Mouse (Mus musculus) stomach, postnatal 0 days (tissue): ENCODE data around the gene Rras2. TPM values are rescaled to one million over a fixed set of nuclear protein-coding genes. Genes with fewer than 3 reads are reported as not detected.
A peak's percentile ranks its signal among the peaks of the same experiment; 100 is the strongest.

ENCODE experiments used
- ATAC-seq: fragments of 200-750 bp; cut with Nextera tagmentation; 2 replicates; pipeline ENCODE4 v1.8.0; 2017; ENCODE audit not compliant: low FRiP score, low TSS enrichment
- DNase-seq: peaks from one replicate; pipeline ENCODE4 v3.0.0-alpha.2; 2016; ENCODE audit warnings: low spot score
- H3K27ac ChIP-seq: fragments of 300-500 bp; sonication (generic); replicated peaks from 2 replicates; pipeline ENCODE4 v1.5.1; 2014; ENCODE audit warnings: mild to moderate bottlenecking, control low read depth
- H3K27me3 ChIP-seq: fragments of 300-500 bp; sonication (generic); 2 replicates; pipeline ENCODE4 v1.6.1; 2014; ENCODE audit warnings: low read length; ENCODE audit not compliant: control insufficient read depth, insufficient read depth
- H3K36me3 ChIP-seq: fragments of 300-500 bp; sonication (generic); 2 replicates; pipeline ENCODE4 v1.6.1; 2014; ENCODE audit warnings: low read length, mixed read lengths; ENCODE audit not compliant: control insufficient read depth, insufficient read depth
- H3K4me1 ChIP-seq: fragments of 300-500 bp; sonication (generic); replicated peaks from 2 replicates; pipeline ENCODE4 v1.6.1; 2014; ENCODE audit warnings: antibody characterized with exemption; ENCODE audit not compliant: control insufficient read depth, insufficient read depth
- H3K4me2 ChIP-seq: fragments of 300-500 bp; sonication (generic); replicated peaks from 2 replicates; pipeline ENCODE4 v1.6.1; 2014; ENCODE audit warnings: low read depth, mild to moderate bottlenecking, control low read depth, moderate library complexity
- H3K4me3 ChIP-seq: fragments of 300-500 bp; sonication (generic); 2 replicates; pipeline ENCODE4 v1.5.1; 2014; ENCODE audit warnings: low read depth, low read length, control low read depth
- H3K9ac ChIP-seq: fragments of 300-500 bp; sonication (generic); 2 replicates; pipeline ENCODE4 v1.6.1; 2014; ENCODE audit warnings: mild to moderate bottlenecking, low read length, control low read depth, mixed read lengths
- H3K9me3 ChIP-seq: fragments of 300-500 bp; sonication (generic); 2 replicates; pipeline ENCODE4 v1.6.1; 2016; ENCODE audit warnings: low read length; ENCODE audit not compliant: control insufficient read depth
- CTCF ChIP-seq: IDR thresholded peaks from 2 replicates; pipeline ENCODE4 v1.5.1; 2016; ENCODE audit warnings: antibody characterized with exemption, low read depth, mild to moderate bottlenecking, moderate library complexity
- EP300 ChIP-seq: optimal IDR thresholded peaks from 2 replicates; pipeline ENCODE3; 2016; ENCODE audit warnings: antibody characterized with exemption
- WGBS: fragments of 180-500 bp; shearing (Covaris S2); extraction: QIAGEN DNeasy Blood & Tissue Kit; methylation state at CpG from one replicate; pipeline ENCODE4 v1.1.7; 2014; 5-methylcytosine and 5-hydroxymethylcytosine counted together
- polyA plus RNA-seq: library from polyadenylated mRNA; unstranded; fragments of >200 nt; fragmentation: Nextera tagmentation; extraction: Ambion mirVana; gene quantifications from 2 replicates; pipeline ENCODE4 v1.2.1, GENCODE M21; 2015

The Rras2 gene
- polyA plus RNA-seq, 1 experiment from 2014 or later: 26.2 TPM

- DNase-seq: no peak
- Histone ChIP-seq H3K9ac (no peak overlapping the region), H3K4me2 (no peak overlapping the region), H3K4me3 (no peak overlapping the region), H3K9me3 (no peaks in the 10 kb centered on the region), H3K27ac (peak overlapping the region; percentile 63), H3K4me1 (no peaks in the 10 kb centered on the region), H3K36me3 (peaks cover 2% of the 10 kb centered on the region; the same call in 1 of the 2 replicates), H3K27me3 (no peaks in the 10 kb centered on the region)
- no peak for TF ChIP-seq CTCF
- TF ChIP-seq EP300: no peak
- WGBS: 50% methylated on average over 6 of the region's 6 CpGs
- peak; percentile 46 for ATAC-seq
Observed at GRCm38 (mm10) chr7:114043929-114044549, 73.5 kb downstream of the Rras2 start.

- 74% methylated on average over 26 of the region's 26 CpGs for WGBS
- H3K9ac ChIP-seq: no peak overlapping the region
- H3K36me3 ChIP-seq: peaks cover 2% of the 10 kb centered on the region; the same call in 1 of the 2 replicates
- H3K9me3 ChIP-seq: no peaks in the 10 kb centered on the region
- peak overlapping the region; percentile 63 for H3K27ac ChIP-seq
- TF ChIP-seq CTCF: no peak
- no peak for TF ChIP-seq EP300
- H3K4me1 ChIP-seq: no peaks in the 10 kb centered on the region
- no peak overlapping the region for H3K4me2 ChIP-seq
- H3K27me3 ChIP-seq: no peaks in the 10 kb centered on the region
- ATAC-seq (peak; percentile 89), DNase-seq (peak; percentile 73)
- H3K4me3 ChIP-seq: no peak overlapping the region
Observed at GRCm38 (mm10) chr7:114042973-114043928, 74.3 kb downstream of the Rras2 start.

GRCm38 (mm10) chr7:114041349-114041748 lies 76.2 kb downstream of the Rras2 start:
- TF ChIP-seq CTCF: no peak
- no peak for TF ChIP-seq EP300
- no peaks in the 10 kb centered on the region; the same call in 1 of the 2 replicates for H3K36me3 ChIP-seq
- H3K4me2 ChIP-seq: no peak overlapping the region
- H3K4me3 ChIP-seq: no peak overlapping the region
- H3K27me3 ChIP-seq: no peaks in the 10 kb centered on the region
- H3K9ac ChIP-seq: no peak overlapping the region
- ATAC-seq: no peak
- no peaks in the 10 kb centered on the region for H3K9me3 ChIP-seq
- H3K4me1 ChIP-seq: no peaks in the 10 kb centered on the region
- 81% methylated on average over 4 of the region's 4 CpGs for WGBS
- no peak for DNase-seq
- H3K27ac ChIP-seq: no peak overlapping the region

- no peak overlapping the region for H3K27ac ChIP-seq
- H3K4me1 ChIP-seq: no peaks in the 10 kb centered on the region
- no peak for TF ChIP-seq EP300
- TF ChIP-seq CTCF: no peak
- no peak overlapping the region for H3K9ac ChIP-seq
- ATAC-seq: no peak; the same call in 1 of the 2 replicates
- no peaks in the 10 kb centered on the region for H3K27me3 ChIP-seq
- no peak overlapping the region for H3K4me3 ChIP-seq
- H3K36me3 ChIP-seq: no peaks in the 10 kb centered on the region; the same call in 1 of the 2 replicates
- no peak overlapping the region for H3K4me2 ChIP-seq
- H3K9me3 ChIP-seq: no peaks in the 10 kb centered on the region
- DNase-seq: no peak
- 81% methylated on average over 4 of the region's 4 CpGs for WGBS
Observed at GRCm38 (mm10) chr7:114037237-114037636, 80.3 kb downstream of the Rras2 start.

- no peak overlapping the region for H3K4me3 ChIP-seq
- DNase-seq (peak; percentile 29), ATAC-seq (peak; percentile 84)
- no peaks in the 10 kb centered on the region for H3K36me3 ChIP-seq
- no peaks in the 10 kb centered on the region for H3K4me1 ChIP-seq
- 52% methylated on average over 6 of the region's 6 CpGs for WGBS
- TF ChIP-seq CTCF (no peak), EP300 (no peak)
- H3K4me2 ChIP-seq: no peak overlapping the region
- no peak overlapping the region for H3K27ac ChIP-seq
- no peaks in the 10 kb centered on the region for H3K9me3 ChIP-seq
- H3K27me3 ChIP-seq: no peaks in the 10 kb centered on the region
- no peak overlapping the region for H3K9ac ChIP-seq
Observed at GRCm38 (mm10) chr7:114029596-114029995, 88.0 kb downstream of the Rras2 start.
